Mouse (Mus musculus): ENCODE measurements at regions not wholly inside any gene's neighbourhood (a gene's known extent, or its start where the extent isn't known, plus 50 kb on each side); places are given as distances from the start of the nearest gene placed in this dataset.
A peak's percentile ranks its signal among the peaks of the same experiment; 100 is the strongest.

- no peak for DNase-seq
Measured at GRCm38 (mm10) chr2:28351445-28351844, 95.2 kb upstream of the Ppp1r26 start.

GRCm38 (mm10) chr2:28352903-28353302, 93.7 kb upstream of the Ppp1r26 start:
- no peak for DNase-seq

GRCm38 (mm10) chr2:28362199-28362598, 84.4 kb upstream of the Ppp1r26 start:
- DNase-seq, result no peak

- DNase-seq, result no peak
Measured at GRCm38 (mm10) chr2:28364623-28365022, 82.0 kb upstream of the Ppp1r26 start.

- peak in 1 of 2 experiments; percentile 17 for DNase-seq
Measured at GRCm38 (mm10) chr2:28365756-28366155, 80.8 kb upstream of the Ppp1r26 start.

- peak; percentile 76 to 83 for DNase-seq
Measured at GRCm38 (mm10) chr2:28374838-28375237, 71.8 kb upstream of the Ppp1r26 start.

- DNase-seq, result no peak
Measured at GRCm38 (mm10) chr2:28377948-28378822, 68.4 kb upstream of the Ppp1r26 start.

- DNase-seq, result no peak
Measured at GRCm38 (mm10) chr2:28382051-28382802, 64.4 kb upstream of the Ppp1r26 start.

GRCm38 (mm10) chr2:28384875-28385274, 61.7 kb upstream of the Ppp1r26 start:
- no peak for DNase-seq

- no peak for DNase-seq
Measured at GRCm38 (mm10) chr2:28386784-28387183, 59.8 kb upstream of the Ppp1r26 start.

GRCm38 (mm10) chr2:28387422-28387836, 59.2 kb upstream of the Ppp1r26 start:
- DNase-seq, result peak; percentile 95 to 96

- peak in 1 of 2 experiments; percentile 76 for DNase-seq
Measured at GRCm38 (mm10) chr2:28387926-28388325, 58.7 kb upstream of the Ppp1r26 start.

GRCm38 (mm10) chr2:28389703-28390102, 56.9 kb upstream of the Ppp1r26 start:
- no peak for DNase-seq

- no peak for DNase-seq
Measured at GRCm38 (mm10) chr2:28395391-28395790, 51.2 kb upstream of the Ppp1r26 start.
